Comparison of ENCODE assay signal across 24 mouse cellular contexts in the genomic region with DNA sequence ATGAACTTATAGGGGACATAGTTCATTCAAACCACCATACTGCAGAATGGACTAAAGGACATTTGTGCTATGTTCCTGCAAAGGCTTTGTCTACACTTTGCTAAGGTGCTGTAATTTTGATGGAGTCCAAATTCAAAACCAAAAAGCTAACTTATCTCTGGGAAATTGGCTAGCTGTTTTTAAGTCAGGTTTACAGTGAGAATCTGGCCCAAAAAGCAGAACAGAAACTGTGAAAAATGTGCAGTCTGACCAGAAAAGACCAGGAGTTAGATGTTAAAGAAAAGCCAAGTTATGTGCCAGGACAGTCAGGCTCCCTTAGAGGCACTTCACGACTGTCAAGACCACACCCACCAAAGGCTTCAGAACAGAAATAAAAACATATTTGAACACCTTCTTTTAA.
"Had no signal": no experiment of that assay in that cellular context is flagged by ENCODE, and none has a peak within 500 bp of the region (broad histone marks: within the 10 kb centered on the region; RNA-seq: fewer than 3 reads in every experiment).

No protein-coding gene starts in this region.

- H3K27ac ChIP-seq: embryonic facial prominence, embryonic 10.5 days; embryonic facial prominence, embryonic 12.5 days; embryonic facial prominence, embryonic 13.5 days; embryonic facial prominence, embryonic 15.5 days; forebrain, embryonic 10.5 days; forebrain, embryonic 12.5 days; forebrain, embryonic 13.5 days; forebrain, embryonic 15.5 days; gastrocnemius, adult 2 months; heart, adult 2 months had no signal

- H3K36me3 ChIP-seq: embryonic facial prominence, embryonic 12.5 days; embryonic facial prominence, embryonic 15.5 days; forebrain, embryonic 12.5 days had no signal

- H3K4me2 ChIP-seq: embryonic facial prominence, embryonic 12.5 days; embryonic facial prominence, embryonic 13.5 days; embryonic facial prominence, embryonic 15.5 days; forebrain, embryonic 12.5 days; forebrain, embryonic 13.5 days; forebrain, embryonic 15.5 days had no signal

- H3K27me3 ChIP-seq: embryonic facial prominence, embryonic 12.5 days; embryonic facial prominence, embryonic 13.5 days; embryonic facial prominence, embryonic 15.5 days; forebrain, embryonic 12.5 days; forebrain, embryonic 13.5 days; forebrain, embryonic 15.5 days had no signal

- H3K9ac ChIP-seq: embryonic facial prominence, embryonic 12.5 days; embryonic facial prominence, embryonic 13.5 days; embryonic facial prominence, embryonic 15.5 days; forebrain, embryonic 12.5 days; forebrain, embryonic 13.5 days; forebrain, embryonic 15.5 days; forebrain, postnatal 0 days had no signal

- H3K9me3 ChIP-seq: embryonic facial prominence, embryonic 10.5 days; embryonic facial prominence, embryonic 12.5 days; embryonic facial prominence, embryonic 13.5 days; embryonic facial prominence, embryonic 15.5 days; forebrain, embryonic 10.5 days; forebrain, embryonic 12.5 days; forebrain, embryonic 13.5 days; forebrain, embryonic 15.5 days had no signal

- H3K4me3 ChIP-seq: embryonic facial prominence, embryonic 10.5 days; embryonic facial prominence, embryonic 12.5 days; embryonic facial prominence, embryonic 13.5 days; embryonic facial prominence, embryonic 15.5 days; erythroblast, embryonic 14.5 days; forebrain, embryonic 10.5 days; forebrain, embryonic 12.5 days; forebrain, embryonic 13.5 days; forebrain, embryonic 15.5 days; gastrocnemius, adult 2 months; heart, adult 2 months had no signal

- DNase-seq: cerebellum, adult 9-10 months; cerebellum, adult 9-11 months; cerebellum, postnatal 10 days; cerebellum, postnatal 14 days; cerebellum, postnatal 25 days; cerebellum, postnatal 36 days; embryo, embryonic 11 days; forebrain, postnatal 0 days; gastrocnemius, adult 2 months; gastrocnemius, postnatal 10 days; gastrocnemius, postnatal 14 days; gastrocnemius, postnatal 25 days; gastrocnemius, postnatal 36 days; heart, adult 18-20 months; heart, adult 2 months had no signal

- H3K4me1 ChIP-seq: embryonic facial prominence, embryonic 10.5 days; embryonic facial prominence, embryonic 12.5 days; embryonic facial prominence, embryonic 13.5 days; embryonic facial prominence, embryonic 15.5 days; forebrain, embryonic 12.5 days; forebrain, embryonic 13.5 days; forebrain, embryonic 15.5 days had no signal
